14 mouse cellular contexts compared by ENCODE assay signal in genomic region chr10:78087101-78087511, GRCm38 (mm10). TPM values are rescaled to one million over a fixed set of nuclear protein-coding genes. Genes with fewer than 3 reads are reported as not detected.
DNase-seq lines count a peak whose midpoint lies in the region; ATAC-seq and TF ChIP-seq lines count a peak whose summit lies in the region.
"Had no signal": no experiment of that assay in that cellular context is flagged by ENCODE, and none has a peak within 500 bp of the region (broad histone marks: within the 10 kb centered on the region; RNA-seq: fewer than 3 reads in every experiment).

No protein-coding gene starts in this region.

- peaks cover 3% of the 10 kb centered on the region for H3K4me1 ChIP-seq in heart, adult 2 months (ENCODE audit: control insufficient read depth, insufficient read depth, low read length)
- H3K4me1 ChIP-seq in heart, embryonic 10.5 days, result peaks cover 12% of the 10 kb centered on the region; the same call in 1 of the 2 replicates
- no peaks in the 10 kb centered on the region for H3K4me1 ChIP-seq in hindbrain, embryonic 12.5 days
- no peaks in the 10 kb centered on the region for H3K4me1 ChIP-seq in forebrain, embryonic 16.5 days (replicated peaks; ENCODE audit: control insufficient read depth, insufficient read depth, low read length)
- H3K4me1 ChIP-seq: hindbrain, embryonic 10.5 days had no signal

- H3K79me2 ChIP-seq in heart, adult 2 months (replicated peaks; ENCODE audit: control insufficient read depth, insufficient read depth, low read length), result no peaks in the 10 kb centered on the region

- ATAC-seq in inflammation-experienced regulatory T-cells, adult 6 months, result peak; percentile 78
- ATAC-seq in hindbrain, embryonic 12.5 days (ENCODE audit: low FRiP score), result no peak
- ATAC-seq in forebrain, embryonic 16.5 days, result no peak

- no peak for TF ChIP-seq POLR2A in heart, adult 2 months (IDR thresholded peaks at IDR 0.05; ENCODE audit: insufficient read depth, low read depth, low read length)

- no peak overlapping the region for H3K27ac ChIP-seq in heart, adult 2 months
- H3K27ac ChIP-seq in heart, embryonic 10.5 days, result no peak overlapping the region
- no peak overlapping the region for H3K27ac ChIP-seq in hindbrain, embryonic 12.5 days
- H3K27ac ChIP-seq in forebrain, embryonic 16.5 days (ENCODE audit: low read length), result no peak overlapping the region
- H3K27ac ChIP-seq: hindbrain, embryonic 10.5 days had no signal

- intact Hi-C loops in heart, adult 2 months (cut with DNase I), result no loop called here

- H3K9me3 ChIP-seq in heart, embryonic 10.5 days, result no peaks in the 10 kb centered on the region
- H3K9me3 ChIP-seq in hindbrain, embryonic 12.5 days (replicated peaks), result no peaks in the 10 kb centered on the region
- no peaks in the 10 kb centered on the region for H3K9me3 ChIP-seq in forebrain, embryonic 16.5 days (ENCODE audit: control insufficient read depth, low read length)
- H3K9me3 ChIP-seq: hindbrain, embryonic 10.5 days had no signal

- TF ChIP-seq EP300 in heart, adult 2 months (IDR thresholded peaks at IDR 0.05; ENCODE audit: insufficient read depth, low read depth, low read length), result 0 out of 2 replicates have a peak, but pooled peaks have one; percentile 12

- no peak for TF ChIP-seq CTCF in heart, adult 2 months (IDR thresholded peaks at IDR 0.05)

- H3K36me3 ChIP-seq in heart, adult 2 months (ENCODE audit: control insufficient read depth, insufficient read depth, low read length), result no peaks in the 10 kb centered on the region
- no peaks in the 10 kb centered on the region for H3K36me3 ChIP-seq in heart, embryonic 10.5 days
- H3K36me3 ChIP-seq in hindbrain, embryonic 12.5 days, result no peaks in the 10 kb centered on the region
- no peaks in the 10 kb centered on the region for H3K36me3 ChIP-seq in forebrain, embryonic 16.5 days (ENCODE audit: control insufficient read depth, insufficient read depth)
- H3K36me3 ChIP-seq: hindbrain, embryonic 10.5 days had no signal

- H3K27me3 ChIP-seq in heart, adult 2 months (ENCODE audit: control insufficient read depth, insufficient read depth, low read length), result peaks cover under 1% of the 10 kb centered on the region; the same call in 1 of the 2 replicates
- H3K27me3 ChIP-seq in heart, embryonic 10.5 days (ENCODE audit: insufficient read depth, poor library complexity, severe bottlenecking), result peaks cover 7% of the 10 kb centered on the region
- H3K27me3 ChIP-seq in hindbrain, embryonic 12.5 days, result no peaks in the 10 kb centered on the region
- H3K27me3 ChIP-seq in forebrain, embryonic 16.5 days (replicated peaks; ENCODE audit: control insufficient read depth, insufficient read depth, low read length), result no peaks in the 10 kb centered on the region

- WGBS in heart, adult 2 months, result 64% methylated on average over 6 of the region's 6 CpGs
- WGBS in heart, embryonic 10.5 days, result 76% methylated on average over 6 of the region's 6 CpGs
- WGBS in hindbrain, embryonic 12.5 days, result 88% methylated on average over 6 of the region's 6 CpGs
- 86% methylated on average over 6 of the region's 6 CpGs for WGBS in forebrain, embryonic 16.5 days

- no peak overlapping the region for H3K9ac ChIP-seq in heart, adult 2 months (ENCODE audit: low read depth, low read length)
- no peak overlapping the region for H3K9ac ChIP-seq in hindbrain, embryonic 12.5 days
- no peak overlapping the region for H3K9ac ChIP-seq in forebrain, embryonic 16.5 days (replicated peaks; ENCODE audit: low read depth, low read length)

- DNase-seq in heart, adult 2 months, result peak; percentile 34 to 47
- DNase-seq in heart, embryonic 10.5 days (ENCODE audit: low spot score), result no peak
- DNase-seq in CD4-positive, CD25-positive, alpha-beta regulatory T cell, adult 2 months (ENCODE audit: low read depth, low spot score), result peak; percentile 77
- peak; percentile 24 to 69 for DNase-seq in spleen, postnatal 10 days (ENCODE audit: low spot score in 2 of 2)
- DNase-seq in kidney, adult 18-20 months, result no peak
- DNase-seq: cerebellum, postnatal 10 days; gastrocnemius, postnatal 14 days; kidney, postnatal 25 days; right cerebral cortex, postnatal 25 days had no signal

- H3K4me2 ChIP-seq in hindbrain, embryonic 12.5 days (replicated peaks), result no peak overlapping the region
- H3K4me2 ChIP-seq in forebrain, embryonic 16.5 days (ENCODE audit: low read length), result no peak overlapping the region

- no peak overlapping the region for H3K4me3 ChIP-seq in heart, adult 2 months
- no peak overlapping the region for H3K4me3 ChIP-seq in heart, embryonic 10.5 days
- no peak overlapping the region for H3K4me3 ChIP-seq in hindbrain, embryonic 12.5 days
- H3K4me3 ChIP-seq in forebrain, embryonic 16.5 days (replicated peaks; ENCODE audit: low read length), result no peak overlapping the region
- H3K4me3 ChIP-seq: hindbrain, embryonic 10.5 days had no signal

RNA-seq across cellular contexts. Expression of gene Icosl, which starts 18.0 kb away (rescaled TPM):
- total RNA-seq in heart, adult 2 months (2021), result 1 to 10 TPM; 5.8 to 7.6 TPM
- polyA plus RNA-seq in heart, adult 2 months (2012; rRNA removed), result 8.4 and 9.2 TPM in 2 replicates
- polyA plus RNA-seq in heart, embryonic 10.5 days (2016; fragmentation: Nextera tagmentation; extraction: Ambion mirVana), result 1.4 and 2.1 TPM in 2 replicates
- 1 to 10 TPM; 5.8 to 7.8 (median 6.8) TPM for polyA plus RNA-seq in inflammation-experienced regulatory T-cells, adult 6 months (2017; shearing (Covaris generic))
- 1.2 and 1.8 TPM in 2 replicates for polyA plus RNA-seq in hindbrain, embryonic 12.5 days (2016; fragmentation: Nextera tagmentation; extraction: Ambion mirVana)
- polyA plus RNA-seq in forebrain, embryonic 16.5 days (2015; fragmentation: Nextera tagmentation; extraction: Ambion mirVana), result 0.38 and 0.82 TPM in 2 replicates

RNA-seq across cellular contexts. Expression of gene Aire, which starts 43.7 kb away (rescaled TPM):
- not detected for total RNA-seq in heart, adult 2 months (2021)
- polyA plus RNA-seq in heart, adult 2 months (2012; rRNA removed), result 0.10 TPM in 1 of 2 replicates, not detected in the other
- 0.18 and 0.45 TPM in 2 replicates for polyA plus RNA-seq in heart, embryonic 10.5 days (2016; fragmentation: Nextera tagmentation; extraction: Ambion mirVana)
- under 1 TPM in 2 of 3 experiments, not detected in 1; 0.23 to 0.34 TPM for polyA plus RNA-seq in inflammation-experienced regulatory T-cells, adult 6 months (2017; shearing (Covaris generic))
- 0.20 and 0.23 TPM in 2 replicates for polyA plus RNA-seq in hindbrain, embryonic 12.5 days (2016; fragmentation: Nextera tagmentation; extraction: Ambion mirVana)
- polyA plus RNA-seq in forebrain, embryonic 16.5 days (2015; fragmentation: Nextera tagmentation; extraction: Ambion mirVana), result 0.34 TPM in 1 of 2 replicates, not detected in the other
- total RNA-seq: gastrocnemius, postnatal 14 days had no signal
- polyA plus RNA-seq: C2C12; hindbrain, embryonic 10.5 days had no signal

RNA-seq across cellular contexts. Expression of gene Dnmt3l, which starts 45.4 kb away (rescaled TPM):
- total RNA-seq in heart, adult 2 months (2021), result under 1 TPM in 1 of 2 experiments, not detected in 1; 0.21 TPM
- polyA plus RNA-seq in heart, adult 2 months (2012; rRNA removed), result 0.10 and 0.79 TPM in 2 replicates
- not detected in 2 replicates for polyA plus RNA-seq in heart, embryonic 10.5 days (2016; fragmentation: Nextera tagmentation; extraction: Ambion mirVana)
- polyA plus RNA-seq in inflammation-experienced regulatory T-cells, adult 6 months (2017; shearing (Covaris generic)), result not detected
- polyA plus RNA-seq in hindbrain, embryonic 12.5 days (2016; fragmentation: Nextera tagmentation; extraction: Ambion mirVana), result 0.48 TPM in 1 of 2 replicates, not detected in the other
- polyA plus RNA-seq in forebrain, embryonic 16.5 days (2015; fragmentation: Nextera tagmentation; extraction: Ambion mirVana), result not detected in 2 replicates
- total RNA-seq: gastrocnemius, postnatal 14 days had no signal
- polyA plus RNA-seq: C2C12; hindbrain, embryonic 10.5 days had no signal

Comparison
In these comparisons a context has a peak if more than half of its experiments do, and no peak if none do; other contexts are left out.
1. DNase-seq: peak in heart, adult 2 months (2 of 2), CD4-positive, CD25-positive, alpha-beta regulatory T cell, adult 2 months (single experiment) and spleen, postnatal 10 days (2 of 2); none in heart, embryonic 10.5 days (single experiment) and kidney, adult 18-20 months (single experiment).